Mouse (Mus musculus) testis, adult 2 months (tissue): ENCODE measurements at regions not wholly inside any gene's neighbourhood (a gene's known extent, or its start where the extent isn't known, plus 50 kb on each side); places are given as distances from the start of the nearest gene placed in this dataset.

ENCODE experiments used
- H3K27ac ChIP-seq: fragments of 200-500 bp; 2 replicates; pipeline ENCODE4 v1.5.1; 2012; ENCODE audit warnings: low read depth, low read length; ENCODE audit not compliant: control insufficient read depth, insufficient read depth
- H3K27me3 ChIP-seq: fragments of 200-500 bp; 2 replicates; pipeline ENCODE4 v1.6.1; 2012; ENCODE audit warnings: mild to moderate bottlenecking, low read length, moderate library complexity; ENCODE audit not compliant: control insufficient read depth, insufficient read depth
- H3K36me3 ChIP-seq: fragments of 200-500 bp; 2 replicates; pipeline ENCODE4 v1.6.1; 2012; ENCODE audit warnings: mild to moderate bottlenecking, low read length; ENCODE audit not compliant: control insufficient read depth, insufficient read depth
- H3K4me1 ChIP-seq: fragments of 200-500 bp; 2 replicates; pipeline ENCODE4 v1.6.1; 2012; ENCODE audit warnings: low read length; ENCODE audit not compliant: control insufficient read depth, insufficient read depth
- H3K4me3 ChIP-seq: fragments of 200-500 bp; 2 replicates; pipeline ENCODE4 v1.5.1; 2012; ENCODE audit warnings: low read depth, mild to moderate bottlenecking, low read length, moderate library complexity, mixed read lengths; ENCODE audit not compliant: control insufficient read depth
- CTCF ChIP-seq: fragments of 200-500 bp; IDR thresholded peaks from 2 replicates; pipeline ENCODE4 v1.5.1; 2012; ENCODE audit warnings: low read depth, mild to moderate bottlenecking, inconsistent platforms, low read length, moderate library complexity; ENCODE audit not compliant: control insufficient read depth, insufficient read depth, insufficient replicate concordance
- POLR2A ChIP-seq: fragments of 200-500 bp; IDR thresholded peaks from 2 replicates; pipeline ENCODE4 v1.6.1; 2012; ENCODE audit warnings: low read depth, mild to moderate bottlenecking, inconsistent platforms, low read length, moderate library complexity; ENCODE audit not compliant: control insufficient read depth

- no peaks in the 10 kb centered on the region for H3K4me1 ChIP-seq
- no peak overlapping the region for H3K27ac ChIP-seq
- H3K27me3 ChIP-seq = no peaks in the 10 kb centered on the region
- H3K36me3 ChIP-seq = no peaks in the 10 kb centered on the region
- H3K4me3 ChIP-seq = no peak overlapping the region
- TF ChIP-seq CTCF (no peak), POLR2A (no peak)
Measured at GRCm38 (mm10) chr1:90428774-90429173, 174.0 kb upstream of the Cops8 start.

DNA sequence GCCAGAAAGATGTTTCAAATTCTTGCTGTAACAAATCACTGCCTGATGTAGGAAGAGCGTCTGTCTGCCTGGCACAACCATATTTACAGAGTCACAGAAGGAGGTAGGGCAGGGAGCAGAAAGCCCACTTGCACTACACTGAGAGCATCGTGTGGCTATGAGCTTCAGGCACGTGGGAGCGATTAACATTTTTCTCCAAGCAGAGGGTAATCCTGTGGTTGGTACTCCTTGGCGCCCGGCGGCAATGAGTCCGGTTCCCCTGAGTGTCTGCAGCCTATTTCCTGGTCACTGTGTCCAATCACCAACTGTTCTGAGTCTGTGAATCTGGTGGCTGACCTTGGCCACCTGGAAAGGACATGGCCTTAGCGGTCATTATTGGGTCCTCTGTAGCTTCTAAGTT lies 172.3 kb upstream of the Cops8 start:
- no peak for TF ChIP-seq CTCF
- no peaks in the 10 kb centered on the region for H3K27me3 ChIP-seq
- no peak overlapping the region for H3K27ac ChIP-seq
- no peak overlapping the region for H3K4me3 ChIP-seq
- no peaks in the 10 kb centered on the region for H3K36me3 ChIP-seq
- no peaks in the 10 kb centered on the region for H3K4me1 ChIP-seq

DNA sequence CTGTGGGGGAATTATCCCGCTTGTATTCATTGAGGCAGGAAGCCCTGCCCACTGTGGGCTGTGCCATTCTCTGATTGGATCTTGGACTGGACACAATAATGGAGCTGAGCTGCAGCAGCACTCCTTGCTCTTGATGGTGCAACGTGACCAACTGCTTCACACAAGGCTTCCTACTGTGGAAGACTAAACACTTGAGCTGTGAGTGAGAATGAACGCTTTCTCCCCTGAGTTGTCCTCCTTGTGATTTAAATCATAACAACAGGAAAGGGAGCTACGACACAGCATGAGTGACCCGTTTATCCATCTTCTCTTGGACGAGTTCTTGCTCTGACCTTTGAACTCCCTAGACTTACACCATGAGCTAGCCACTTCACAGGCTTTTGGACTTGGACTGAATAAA lies 171.0 kb upstream of the Cops8 start:
- Histone ChIP-seq H3K27me3 (no peaks in the 10 kb centered on the region), H3K27ac (no peak overlapping the region), H3K4me1 (no peaks in the 10 kb centered on the region), H3K4me3 (no peak overlapping the region), H3K36me3 (no peaks in the 10 kb centered on the region)
- TF ChIP-seq CTCF = no peak
- TF ChIP-seq POLR2A = no peak

GRCm38 (mm10) chr1:90433911-90434310 lies 168.9 kb upstream of the Cops8 start:
- Histone ChIP-seq H3K27ac (no peak overlapping the region), H3K4me1 (no peaks in the 10 kb centered on the region), H3K4me3 (no peak overlapping the region), H3K27me3 (no peaks in the 10 kb centered on the region), H3K36me3 (no peaks in the 10 kb centered on the region)
- no peak for TF ChIP-seq POLR2A
- TF ChIP-seq CTCF = no peak

DNA sequence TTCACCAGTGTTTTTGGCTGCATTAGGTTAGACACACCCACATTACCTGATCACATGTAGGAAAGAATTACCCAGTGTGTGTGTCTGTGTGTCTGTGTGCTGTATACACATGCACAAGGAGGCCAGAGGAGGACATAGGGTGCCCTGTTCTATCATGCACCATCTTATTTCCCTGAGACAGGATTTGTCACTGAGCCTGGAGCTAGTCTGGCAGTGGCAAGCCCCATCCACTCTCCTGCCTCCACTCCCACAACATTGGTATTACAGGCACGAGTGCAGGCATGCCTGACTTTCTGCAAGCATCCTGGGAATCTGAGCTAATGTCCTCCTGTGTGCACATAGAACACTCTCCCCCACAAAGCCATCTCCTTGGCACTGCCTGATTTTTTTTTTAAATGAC lies 162.1 kb upstream of the Cops8 start:
- TF ChIP-seq CTCF (no peak), POLR2A (no peak)
- H3K4me1 ChIP-seq = no peaks in the 10 kb centered on the region
- H3K4me3 ChIP-seq = no peak overlapping the region
- no peaks in the 10 kb centered on the region for H3K27me3 ChIP-seq
- no peaks in the 10 kb centered on the region for H3K36me3 ChIP-seq
- H3K27ac ChIP-seq = no peak overlapping the region

GRCm38 (mm10) chr1:90441134-90441868 lies 161.5 kb upstream of the Cops8 start:
- TF ChIP-seq POLR2A = no peak
- no peak for TF ChIP-seq CTCF
- Histone ChIP-seq H3K27me3 (no peaks in the 10 kb centered on the region), H3K36me3 (no peaks in the 10 kb centered on the region), H3K27ac (no peak overlapping the region), H3K4me1 (no peaks in the 10 kb centered on the region), H3K4me3 (no peak overlapping the region)

DNA sequence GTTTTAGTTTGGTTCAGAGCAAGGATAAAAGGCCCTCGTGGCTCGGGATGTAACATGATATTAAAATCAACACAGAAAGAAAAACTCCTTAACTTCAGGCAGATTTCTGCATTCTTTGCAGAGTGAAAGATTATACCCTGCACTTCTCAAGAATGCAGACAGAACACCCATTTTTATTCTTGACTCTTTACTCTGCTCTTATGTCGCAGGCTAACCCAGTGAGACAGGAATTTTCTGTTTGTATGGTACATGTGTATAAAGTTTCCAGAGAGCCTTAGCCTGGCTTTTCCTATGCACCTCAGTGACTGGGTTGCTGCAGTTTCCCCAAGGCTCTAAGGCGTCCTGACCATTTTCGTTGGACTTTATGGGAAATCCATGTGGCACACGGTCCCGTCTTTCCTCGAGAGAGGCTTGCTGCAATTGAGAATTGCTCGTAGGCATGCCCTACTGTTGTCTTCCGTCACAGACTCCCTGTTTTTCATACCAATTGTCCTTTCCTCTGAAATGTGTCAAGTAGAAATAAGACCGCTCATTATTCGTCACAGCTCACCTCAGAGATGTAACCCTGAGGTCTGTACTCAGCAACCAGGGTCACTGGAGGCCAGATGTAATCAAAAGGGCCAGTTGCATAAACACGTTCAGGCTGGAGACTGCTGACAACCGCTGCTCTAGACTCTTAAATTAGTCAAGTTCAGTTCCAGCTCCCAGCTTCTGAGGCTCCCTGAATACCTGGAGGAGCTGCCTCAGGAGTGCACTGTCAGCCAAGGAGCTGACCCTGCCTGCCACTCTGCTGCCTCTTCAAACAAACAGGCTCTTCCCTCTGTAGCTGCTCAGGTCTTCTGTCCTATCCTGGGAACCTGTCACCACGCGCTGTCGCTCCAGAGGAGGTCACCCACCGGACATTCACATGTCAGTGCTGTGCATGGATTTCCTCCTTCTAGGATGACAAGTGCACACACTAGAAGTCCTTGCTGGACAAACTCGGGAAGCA lies 160.2 kb upstream of the Cops8 start:
- no peaks in the 10 kb centered on the region for H3K27me3 ChIP-seq
- H3K27ac ChIP-seq = no peak overlapping the region
- no peaks in the 10 kb centered on the region for H3K36me3 ChIP-seq
- H3K4me1 ChIP-seq = no peaks in the 10 kb centered on the region
- no peak for TF ChIP-seq CTCF
- no peak for TF ChIP-seq POLR2A
- H3K4me3 ChIP-seq = no peak overlapping the region
